Mouse (Mus musculus): Measurements from ENCODE around the gene Cldn34c3.
"Not testable (repeated sequence)": the region's sequence is repeated elsewhere in the genome, so short reads cannot be mapped to it uniquely, and the experiment has no call there.

Gene Cldn34c3

GRCm38 (mm10) chrX:123793365-123793764 lies at the start of gene Cldn34c3:
Gene Cldn34c3 (plus strand): TSS chrX:123793665.
- not testable (repeated sequence) for DNase-seq

All from cerebellum, postnatal 36 days (tissue).